Mouse (Mus musculus): ENCODE data around the gene Nphp4.

DNA sequence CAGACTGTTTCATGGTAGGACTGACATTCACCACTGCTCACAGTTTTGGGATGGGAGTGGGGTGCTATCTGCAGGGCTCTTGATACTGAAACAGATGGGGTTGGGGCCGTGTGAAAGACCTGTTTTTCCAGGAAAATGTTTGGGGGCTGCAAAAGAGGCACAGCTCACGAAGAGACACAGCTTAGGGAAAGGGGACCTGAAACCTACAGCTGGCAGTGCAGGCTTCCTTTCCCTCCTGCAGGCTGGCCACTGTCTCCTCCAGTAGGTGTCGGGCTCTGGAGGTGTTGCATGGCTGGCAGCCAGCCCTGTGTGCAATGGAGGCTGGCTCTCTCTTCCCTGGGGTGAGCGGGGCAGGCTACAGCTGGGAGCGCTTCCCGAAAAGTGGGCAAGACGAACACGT lies 48.2 kb upstream of the Nphp4 start:
- no peak for TF ChIP-seq POLR2A (IDR thresholded peaks at IDR 0.05; ENCODE audit: insufficient read depth, low read depth, low read length)
- TF ChIP-seq CTCF (IDR thresholded peaks at IDR 0.05), result no peak
- no peak for TF ChIP-seq EP300 (IDR thresholded peaks at IDR 0.05; ENCODE audit: insufficient read depth, low read depth, low read length)

Measured in heart, adult 2 months (tissue).